Mouse (Mus musculus) lung, adult 2 months (tissue): ENCODE data around the gene Abcg2. TPM values are rescaled to one million over a fixed set of nuclear protein-coding genes. Genes with fewer than 3 reads are reported as not detected.

Experiments
- DNase-seq: peaks from one replicate; pipeline ENCODE4 v3.0.0; 2022
- H3K4me1 ChIP-seq: fragments of 200-500 bp; 2 replicates; pipeline ENCODE4 v1.6.1; 2011; ENCODE audit warnings: low read length; ENCODE audit not compliant: control insufficient read depth, insufficient read depth
- H3K4me3 ChIP-seq: fragments of 200-500 bp; replicated peaks from 2 replicates; pipeline ENCODE3; 2011; ENCODE audit warnings: low read depth, mild to moderate bottlenecking, control low read depth, low read length; ENCODE audit errors: extremely low read depth
- CTCF ChIP-seq: fragments of 200-500 bp; IDR thresholded peaks from 2 replicates; pipeline ENCODE4 v1.5.1; 2011; ENCODE audit warnings: mild to moderate bottlenecking, low read length, control low read depth; ENCODE audit not compliant: insufficient read depth
- POLR2A ChIP-seq: fragments of 200-500 bp; IDR thresholded peaks from 2 replicates; pipeline ENCODE4 v1.6.1; 2011; ENCODE audit warnings: low read depth, mild to moderate bottlenecking, control low read depth, low read length, borderline replicate concordance; ENCODE audit errors: extremely low read depth
- WGBS: fragments of 180-500 bp; shearing (Covaris S2); methylation state at CpG from one replicate; pipeline ENCODE4 v1.1.7; 2018; 5-methylcytosine and 5-hydroxymethylcytosine counted together
- polyA plus RNA-seq: library from polyadenylated mRNA; depleted of rRNA; stranded (reverse); fragments of >200 nt; gene quantifications from 2 replicates; pipeline ENCODE4 v1.2.3, GENCODE M21; 2012; rRNA removed

Abcg2 gene
- polyA plus RNA-seq, 1 experiment = 10.9 TPM

GRCm38 (mm10) chr6:58677802-58678201 lies 93.5 kb downstream of the Abcg2 start:
- no peak for DNase-seq
- WGBS = 52% methylated on average over 1 of the region's 1 CpGs
- Histone ChIP-seq H3K4me3 (no peak overlapping the region), H3K4me1 (no peaks in the 10 kb centered on the region; the same call in 1 of the 2 replicates)
- TF ChIP-seq POLR2A = no peak
- no peak for TF ChIP-seq CTCF

GRCm38 (mm10) chr6:58678530-58678929 lies 94.2 kb downstream of the Abcg2 start:
- 97% methylated on average over 3 of the region's 3 CpGs for WGBS
- H3K4me3 ChIP-seq = no peak overlapping the region
- no peak for TF ChIP-seq POLR2A
- TF ChIP-seq CTCF = no peak
- DNase-seq = no peak
- H3K4me1 ChIP-seq = no peaks in the 10 kb centered on the region; the same call in 1 of the 2 replicates

DNA sequence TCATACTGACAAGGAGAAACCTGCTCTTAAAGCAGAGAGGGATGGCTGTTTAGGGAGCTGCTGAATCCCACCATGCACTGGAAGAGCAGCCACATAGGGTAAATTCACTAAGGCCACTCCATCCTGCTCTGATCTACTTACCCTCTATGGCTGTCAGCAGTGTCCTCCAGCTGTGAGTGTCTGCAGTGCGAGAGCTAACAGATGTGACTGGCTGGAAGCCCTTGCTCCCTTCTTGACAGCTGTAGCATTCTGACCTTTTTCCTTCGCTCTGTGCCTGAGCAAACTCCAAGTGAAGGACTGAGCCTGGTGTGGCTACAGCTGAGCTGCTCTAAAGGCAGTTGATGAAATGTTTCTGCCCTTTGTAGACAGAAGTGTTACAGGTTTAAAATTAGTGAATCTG lies 107.3 kb downstream of the Abcg2 start:
- DNase-seq = no peak
- H3K4me3 ChIP-seq = no peak overlapping the region
- WGBS = 70% methylated on average over 2 of the region's 2 CpGs

DNA sequence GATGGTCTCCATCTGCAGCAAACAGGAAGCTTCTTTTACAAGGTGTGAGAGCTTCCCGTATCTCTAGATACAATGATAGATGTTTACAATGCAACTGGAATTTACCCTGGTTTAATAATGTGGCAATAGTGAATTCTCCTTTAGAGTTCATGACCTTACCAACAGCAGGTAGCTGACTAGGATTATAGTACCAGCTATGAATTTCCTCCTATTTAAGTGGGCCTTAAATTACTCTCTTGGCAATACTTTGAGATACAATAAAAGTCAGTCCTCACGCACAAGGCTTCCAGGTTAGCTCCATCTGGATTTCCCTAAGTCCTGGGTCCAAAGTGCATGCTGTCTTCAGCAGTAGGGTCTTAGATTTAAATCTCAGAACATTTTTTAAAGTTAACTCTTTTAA lies 109.9 kb downstream of the Abcg2 start:
- no peak overlapping the region for H3K4me3 ChIP-seq
- DNase-seq = no peak
- TF ChIP-seq CTCF (no peak), POLR2A (no peak)
- 88% methylated on average over 2 of the region's 2 CpGs for WGBS
- H3K4me1 ChIP-seq = no peaks in the 10 kb centered on the region

More for the DNA sequence above, 107.3 kb downstream of the Abcg2 start:
- TF ChIP-seq CTCF (no peak), POLR2A (no peak)
- H3K4me1 ChIP-seq = no peaks in the 10 kb centered on the region

- no peak for TF ChIP-seq POLR2A
- TF ChIP-seq CTCF = no peak
Measured at GRCm38 (mm10) chr6:58694765-58695164, 110.4 kb downstream of the Abcg2 start.

DNA sequence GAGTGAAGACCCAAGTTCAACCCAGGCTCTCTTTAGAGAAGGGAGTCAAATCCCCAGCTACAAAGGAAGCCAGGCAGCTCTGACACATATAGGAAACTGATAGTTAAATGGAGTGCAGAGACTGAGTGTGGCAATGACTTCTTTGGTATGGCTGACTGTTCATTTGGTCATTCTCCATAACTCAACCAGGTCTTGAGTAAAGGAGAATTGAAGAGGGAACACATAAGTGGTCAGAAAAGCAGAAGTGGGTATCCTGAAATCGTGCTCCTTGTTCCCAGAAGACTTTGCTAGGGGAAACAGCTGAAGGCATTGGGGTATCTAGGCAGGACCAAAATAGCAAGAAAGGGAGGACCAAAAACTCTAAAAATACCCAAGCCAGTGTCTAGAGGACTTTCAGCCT lies 126.0 kb downstream of the Abcg2 start:
- 73% methylated on average over 1 of the region's 1 CpGs for WGBS
- TF ChIP-seq POLR2A (no peak), CTCF (no peak)
- no peak overlapping the region for H3K4me3 ChIP-seq
- H3K4me1 ChIP-seq = no peaks in the 10 kb centered on the region
- DNase-seq = no peak

More at GRCm38 (mm10) chr6:58694765-58695164, 110.4 kb downstream of the Abcg2 start:
- no peak for DNase-seq
- Histone ChIP-seq H3K4me1 (no peaks in the 10 kb centered on the region), H3K4me3 (no peak overlapping the region)
- WGBS = 86% methylated on average over 1 of the region's 1 CpGs

DNA sequence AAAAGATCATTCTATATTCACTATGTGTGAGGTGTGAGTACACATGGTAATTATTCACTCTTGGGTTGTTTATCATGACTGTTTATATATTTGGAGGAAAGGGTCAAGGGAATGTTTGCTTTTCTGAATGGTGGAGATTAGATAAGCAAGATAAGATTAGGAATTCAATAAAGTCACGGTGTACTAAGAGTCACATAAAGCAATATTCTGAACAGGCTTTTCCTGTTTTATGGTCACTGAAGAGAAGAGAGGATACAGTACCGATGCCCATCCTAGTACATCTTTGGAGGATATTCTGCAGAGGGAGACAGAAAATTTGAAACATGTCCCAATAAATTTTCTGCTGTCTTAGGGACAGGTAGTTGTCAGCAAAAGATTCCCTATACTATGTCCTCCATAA lies 127.6 kb downstream of the Abcg2 start:
- no peak overlapping the region for H3K4me3 ChIP-seq
- WGBS = 21% methylated on average over 2 of the region's 2 CpGs
- no peak for DNase-seq
- no peaks in the 10 kb centered on the region for H3K4me1 ChIP-seq
- no peak for TF ChIP-seq CTCF
- TF ChIP-seq POLR2A = no peak

GRCm38 (mm10) chr6:58733851-58734250 lies 149.5 kb downstream of the Abcg2 start:
- Histone ChIP-seq H3K4me3 (no peak overlapping the region), H3K4me1 (no peaks in the 10 kb centered on the region)
- TF ChIP-seq POLR2A (no peak), CTCF (no peak)
- no peak for DNase-seq
- WGBS = 65% methylated on average over 2 of the region's 2 CpGs

DNA sequence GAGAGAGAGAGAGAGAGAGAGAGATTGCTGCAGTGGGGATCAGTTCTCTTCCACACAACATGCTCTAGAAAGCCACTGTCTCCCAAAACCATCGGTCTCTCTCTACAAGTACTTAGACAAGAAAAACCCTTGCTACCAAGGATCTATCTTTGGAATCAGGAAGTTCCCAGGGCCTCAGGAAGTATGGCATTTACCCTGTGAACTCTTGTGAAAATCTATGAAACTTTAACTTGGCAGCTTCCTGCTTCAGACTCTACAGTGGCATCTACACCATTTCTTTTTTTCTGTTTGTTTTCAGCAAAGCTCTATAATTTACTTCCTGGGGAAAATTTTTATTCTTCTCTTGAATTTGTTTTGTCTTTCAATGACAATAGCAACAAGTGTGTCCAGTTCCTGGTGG lies 150.8 kb downstream of the Abcg2 start:
- H3K4me3 ChIP-seq = no peak overlapping the region
- WGBS = 15% methylated on average over 1 of the region's 1 CpGs
- no peak for DNase-seq

More for the DNA sequence above, 150.8 kb downstream of the Abcg2 start:
- H3K4me1 ChIP-seq = no peaks in the 10 kb centered on the region
- no peak for TF ChIP-seq POLR2A
- no peak for TF ChIP-seq CTCF

Other genes with a start within 250 kb of the Abcg2 start
- not detected in 2 replicates for gene Vmn1r30, start 141.1 kb upstream of the Abcg2 start, polyA plus RNA-seq
- gene Vmn1r31, start 109.2 kb upstream of the Abcg2 start, polyA plus RNA-seq = not detected in 2 replicates
- gene Herc3, start 246.9 kb downstream of the Abcg2 start, polyA plus RNA-seq = 9.8 and 10.6 TPM in 2 replicates